Mouse (Mus musculus): ENCODE data around the gene Tnks2. TPM values are rescaled to one million over a fixed set of nuclear protein-coding genes. Genes with fewer than 3 reads are reported as not detected.
"Not testable (repeated sequence)": the region's sequence is repeated elsewhere in the genome, so short reads cannot be mapped to it uniquely, and the experiment has no call there.

Gene Tnks2
- total and polyA plus RNA-seq, 2 experiments, result 8.6 to 50.9 TPM

GRCm38 (mm10) chr19:36819199-36819598 lies 14.8 kb upstream of the Tnks2 start:
- DNase-seq (ENCODE audit: extremely low read depth, low read depth, low spot score), result no peak
- Histone ChIP-seq H3K27me3 (ENCODE audit: control insufficient read depth, insufficient read depth, low read length) (peaks cover 5% of the 10 kb centered on the region; the same call in 1 of the 2 replicates), H3K27ac (replicated peaks; ENCODE audit: insufficient read depth, low read depth, low read length) (no peak overlapping the region), H3K79me2 (ENCODE audit: control insufficient read depth, insufficient read depth, low read length) (no peaks in the 10 kb centered on the region), H3K4me1 (ENCODE audit: control insufficient read depth, insufficient read depth, low read length) (peaks cover 3% of the 10 kb centered on the region; the same call in 1 of the 2 replicates), H3K9ac (ENCODE audit: low read depth, low read length) (no peak overlapping the region), H3K36me3 (ENCODE audit: control insufficient read depth, insufficient read depth, low read length) (no peaks in the 10 kb centered on the region), H3K4me3 (ENCODE audit: insufficient read depth, low read depth, low read length) (no peak overlapping the region)
- TF ChIP-seq CTCF (IDR thresholded peaks at IDR 0.05; ENCODE audit: low read depth, low read length) (no peak), POLR2A (IDR thresholded peaks at IDR 0.05; ENCODE audit: extremely low read depth, insufficient read depth, low read length) (no peak)
- 75% methylated on average over 6 of the region's 6 CpGs for WGBS

- no peak overlapping the region for H3K9ac ChIP-seq (ENCODE audit: low read depth, low read length)
- peaks cover 3% of the 10 kb centered on the region; the same call in 1 of the 2 replicates for H3K4me1 ChIP-seq (ENCODE audit: control insufficient read depth, insufficient read depth, low read length)
- TF ChIP-seq CTCF (IDR thresholded peaks at IDR 0.05; ENCODE audit: low read depth, low read length), result no peak
- no peak for TF ChIP-seq POLR2A (IDR thresholded peaks at IDR 0.05; ENCODE audit: extremely low read depth, insufficient read depth, low read length)
- H3K79me2 ChIP-seq (ENCODE audit: control insufficient read depth, insufficient read depth, low read length), result no peaks in the 10 kb centered on the region
- no peak for DNase-seq (ENCODE audit: extremely low read depth, low read depth, low spot score)
- no peaks in the 10 kb centered on the region for H3K36me3 ChIP-seq (ENCODE audit: control insufficient read depth, insufficient read depth, low read length)
- H3K27ac ChIP-seq (replicated peaks; ENCODE audit: insufficient read depth, low read depth, low read length), result no peak overlapping the region
- H3K27me3 ChIP-seq (ENCODE audit: control insufficient read depth, insufficient read depth, low read length), result peaks cover 5% of the 10 kb centered on the region; the same call in 1 of the 2 replicates
- no peak overlapping the region for H3K4me3 ChIP-seq (ENCODE audit: insufficient read depth, low read depth, low read length)
- WGBS, result 87% methylated on average over 4 of the region's 4 CpGs
Observed at GRCm38 (mm10) chr19:36820469-36820868, 13.6 kb upstream of the Tnks2 start.

- not testable (repeated sequence) for H3K9ac ChIP-seq (ENCODE audit: low read depth, low read length); DNase-seq (ENCODE audit: extremely low read depth, low read depth, low spot score)
- WGBS, result 78% methylated on average over 6 of the region's 6 CpGs
Observed at GRCm38 (mm10) chr19:36821301-36821700, 12.7 kb upstream of the Tnks2 start.

GRCm38 (mm10) chr19:36822701-36823100 lies 11.3 kb upstream of the Tnks2 start:
- H3K4me3 ChIP-seq (ENCODE audit: insufficient read depth, low read depth, low read length), result no peak overlapping the region
- H3K27me3 ChIP-seq (ENCODE audit: control insufficient read depth, insufficient read depth, low read length), result peaks cover 5% of the 10 kb centered on the region; the same call in 1 of the 2 replicates
- WGBS, result 96% methylated on average over 4 of the region's 4 CpGs
- H3K36me3 ChIP-seq (ENCODE audit: control insufficient read depth, insufficient read depth, low read length), result no peaks in the 10 kb centered on the region
- no peak for DNase-seq (ENCODE audit: extremely low read depth, low read depth, low spot score)
- no peaks in the 10 kb centered on the region for H3K4me1 ChIP-seq (ENCODE audit: control insufficient read depth, insufficient read depth, low read length)
- no peak overlapping the region for H3K27ac ChIP-seq (replicated peaks; ENCODE audit: insufficient read depth, low read depth, low read length)
- H3K9ac ChIP-seq (ENCODE audit: low read depth, low read length), result no peak overlapping the region
- H3K79me2 ChIP-seq (ENCODE audit: control insufficient read depth, insufficient read depth, low read length), result no peaks in the 10 kb centered on the region
- TF ChIP-seq POLR2A (IDR thresholded peaks at IDR 0.05; ENCODE audit: extremely low read depth, insufficient read depth, low read length) (no peak), CTCF (IDR thresholded peaks at IDR 0.05; ENCODE audit: low read depth, low read length) (no peak)

More at GRCm38 (mm10) chr19:36821301-36821700, 12.7 kb upstream of the Tnks2 start:
- not testable (repeated sequence) for H3K27ac ChIP-seq (replicated peaks; ENCODE audit: insufficient read depth, low read depth, low read length); H3K4me1 ChIP-seq (ENCODE audit: control insufficient read depth, insufficient read depth, low read length); H3K36me3 ChIP-seq (ENCODE audit: control insufficient read depth, insufficient read depth, low read length); H3K4me3 ChIP-seq (ENCODE audit: insufficient read depth, low read depth, low read length); H3K27me3 ChIP-seq (ENCODE audit: control insufficient read depth, insufficient read depth, low read length); H3K79me2 ChIP-seq (ENCODE audit: control insufficient read depth, insufficient read depth, low read length)

GRCm38 (mm10) chr19:36827650-36828049 lies 6.4 kb upstream of the Tnks2 start:
- TF ChIP-seq POLR2A (IDR thresholded peaks at IDR 0.05; ENCODE audit: extremely low read depth, insufficient read depth, low read length) (no peak), CTCF (IDR thresholded peaks at IDR 0.05; ENCODE audit: low read depth, low read length) (no peak)
- Histone ChIP-seq H3K27ac (replicated peaks; ENCODE audit: insufficient read depth, low read depth, low read length) (no peak overlapping the region), H3K9ac (ENCODE audit: low read depth, low read length) (no peak overlapping the region), H3K4me1 (ENCODE audit: control insufficient read depth, insufficient read depth, low read length) (no peaks in the 10 kb centered on the region), H3K36me3 (ENCODE audit: control insufficient read depth, insufficient read depth, low read length) (no peaks in the 10 kb centered on the region), H3K27me3 (ENCODE audit: control insufficient read depth, insufficient read depth, low read length) (0 out of 2 replicates have a peak, but pooled peaks cover 2% of the 10 kb centered on the region), H3K4me3 (ENCODE audit: insufficient read depth, low read depth, low read length) (no peak overlapping the region), H3K79me2 (ENCODE audit: control insufficient read depth, insufficient read depth, low read length) (no peaks in the 10 kb centered on the region)
- no peak for DNase-seq (ENCODE audit: extremely low read depth, low read depth, low spot score)
- 71% methylated on average over 5 of the region's 5 CpGs for WGBS

- no peak overlapping the region for H3K9ac ChIP-seq (ENCODE audit: low read depth, low read length)
- H3K79me2 ChIP-seq (ENCODE audit: control insufficient read depth, insufficient read depth, low read length), result no peaks in the 10 kb centered on the region
- H3K36me3 ChIP-seq (ENCODE audit: control insufficient read depth, insufficient read depth, low read length), result no peaks in the 10 kb centered on the region
- TF ChIP-seq POLR2A (IDR thresholded peaks at IDR 0.05; ENCODE audit: extremely low read depth, insufficient read depth, low read length) (no peak), CTCF (IDR thresholded peaks at IDR 0.05; ENCODE audit: low read depth, low read length) (peak; percentile 51)
- 57% methylated on average over 8 of the region's 8 CpGs for WGBS
- no peaks in the 10 kb centered on the region for H3K27me3 ChIP-seq (ENCODE audit: control insufficient read depth, insufficient read depth, low read length)
- no peak overlapping the region for H3K27ac ChIP-seq (replicated peaks; ENCODE audit: insufficient read depth, low read depth, low read length)
- 0 out of 2 replicates have a peak, but pooled peaks cover 4% of the 10 kb centered on the region for H3K4me1 ChIP-seq (ENCODE audit: control insufficient read depth, insufficient read depth, low read length)
- H3K4me3 ChIP-seq (ENCODE audit: insufficient read depth, low read depth, low read length), result no peak overlapping the region
- peak; percentile 77 for DNase-seq (ENCODE audit: extremely low read depth, low read depth, low spot score)
Observed at GRCm38 (mm10) chr19:36828322-36828721, 5.7 kb upstream of the Tnks2 start.
